1 mouse cellular context compared by ENCODE assay signal in genomic region chr11:75737806-75738476, GRCm38 (mm10).
TF ChIP-seq lines count a peak whose summit lies in the region.

No protein-coding gene starts in this region.

TF ChIP-seq in CH12.LX, 34 proteins besides CTCF, POLR2A, EP300 and RAD21 (continued from another document):
- peak; percentile 99 for TF ChIP-seq IRF4 (IDR thresholded peaks at IDR 0.05; ENCODE audit: low read depth, low read length)
- 0 out of 2 replicates have a peak, but pooled peaks have one; percentile 18 for TF ChIP-seq HCFC1 (IDR thresholded peaks at IDR 0.05; ENCODE audit: low read depth, low read length)
- TF ChIP-seq BHLHE40 (IDR thresholded peaks at IDR 0.05; ENCODE audit: low read depth, low read length): peak; percentile 100
- no peak for TF ChIP-seq ZKSCAN1 (IDR thresholded peaks at IDR 0.05; ENCODE audit: borderline replicate concordance, low read depth, low read length)
- TF ChIP-seq CHD2 (IDR thresholded peaks at IDR 0.05; ENCODE audit: low read length): peak; percentile 92
- peak; percentile 38; the same call in 1 of the 2 replicates for TF ChIP-seq NELFE (IDR thresholded peaks at IDR 0.05; ENCODE audit: low read depth, low read length)
- 0 out of 2 replicates have a peak, but pooled peaks have one; percentile 37 for TF ChIP-seq POLR2AphosphoS2 (IDR thresholded peaks at IDR 0.05; ENCODE audit: low read depth, low read length)
- TF ChIP-seq E2F4 (IDR thresholded peaks at IDR 0.05; ENCODE audit: insufficient replicate concordance, low read depth, low read length): no peak
- peak; percentile 93 for TF ChIP-seq MYC (IDR thresholded peaks at IDR 0.05; ENCODE audit: low read depth, low read length)
- peak; percentile 97 for TF ChIP-seq MAX (IDR thresholded peaks at IDR 0.05; ENCODE audit: low read length)
- TF ChIP-seq UBTF (IDR thresholded peaks at IDR 0.05; ENCODE audit: low read depth, low read length): no peak; the same call in 1 of the 2 replicates
- TF ChIP-seq USF2 (conservative IDR thresholded peaks at IDR 0.05; ENCODE audit: low read depth, low read length): no peak
- TF ChIP-seq GABPA (IDR thresholded peaks at IDR 0.05; ENCODE audit: insufficient replicate concordance, low read depth, low read length): no peak
- TF ChIP-seq PAX5 (IDR thresholded peaks at IDR 0.05; ENCODE audit: low read length): no peak
- TF ChIP-seq MEF2A (IDR thresholded peaks at IDR 0.05; ENCODE audit: borderline replicate concordance, low read depth, low read length): peak; percentile 91
- peak; percentile 69; the same call in 1 of the 2 replicates for TF ChIP-seq JUND (conservative IDR thresholded peaks at IDR 0.05; ENCODE audit: low read depth, low read length)
